Mouse (Mus musculus): ENCODE measurements around the gene Olfr816. TPM values are rescaled to one million over a fixed set of nuclear protein-coding genes. Genes with fewer than 3 reads are reported as not detected.
"Not testable (repeated sequence)": the region's sequence is repeated elsewhere in the genome, so short reads cannot be mapped to it uniquely, and the experiment has no call there.

Gene Olfr816
- 0.12 TPM in 1 of 2 replicates, not detected in the other for total RNA-seq (2017)

DNA sequence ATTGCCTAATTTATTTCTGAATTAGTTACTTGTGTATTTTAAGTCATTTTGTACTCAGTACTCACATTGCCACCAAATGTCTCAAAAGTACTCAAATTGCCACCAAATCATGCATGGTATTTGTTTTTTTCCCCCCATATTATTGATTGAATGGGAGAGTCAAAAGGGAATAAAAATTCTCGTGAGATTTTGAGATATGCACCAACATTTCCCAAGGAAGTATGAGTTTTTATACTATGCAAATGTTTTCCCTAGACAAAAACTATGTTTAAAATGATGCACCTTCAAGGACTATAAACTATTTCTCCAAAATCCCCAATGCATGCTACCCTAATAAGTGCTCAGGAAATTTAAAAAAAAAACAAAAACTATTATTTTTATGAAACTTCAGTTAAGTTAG, at the start of gene Olfr816:
Olfr816 (minus strand) TSS at position 101 of the 400 bp plus-strand sequence.
- no peak for ATAC-seq (ENCODE audit: extremely low read depth, insufficient number of reproducible peaks, low FRiP score, poor library complexity, severe bottlenecking)

DNA sequence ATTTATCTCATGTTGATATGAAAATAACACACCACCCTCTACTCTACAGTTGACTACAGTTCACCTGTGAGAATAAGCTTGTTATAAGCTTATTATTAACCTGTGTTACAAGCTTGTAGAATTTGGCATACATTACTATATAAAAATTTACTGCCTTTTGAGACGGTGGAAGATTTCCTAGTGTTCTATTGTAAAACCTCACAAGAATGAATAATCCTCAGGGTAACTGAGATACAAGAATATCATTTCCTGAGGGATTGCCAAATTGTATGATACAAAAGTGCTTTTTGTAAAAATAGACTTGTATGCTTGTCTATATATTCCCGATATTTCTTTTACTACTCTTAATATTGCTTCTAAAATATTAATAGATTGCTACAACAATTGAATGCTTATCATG, 33.6 kb upstream of the Olfr816 start, which contains the start of gene Olfr818:
Olfr818 (minus strand) TSS at position 101 of the 400 bp plus-strand sequence.
- no peak for ATAC-seq (ENCODE audit: extremely low read depth, insufficient number of reproducible peaks, low FRiP score, poor library complexity, severe bottlenecking)

DNA sequence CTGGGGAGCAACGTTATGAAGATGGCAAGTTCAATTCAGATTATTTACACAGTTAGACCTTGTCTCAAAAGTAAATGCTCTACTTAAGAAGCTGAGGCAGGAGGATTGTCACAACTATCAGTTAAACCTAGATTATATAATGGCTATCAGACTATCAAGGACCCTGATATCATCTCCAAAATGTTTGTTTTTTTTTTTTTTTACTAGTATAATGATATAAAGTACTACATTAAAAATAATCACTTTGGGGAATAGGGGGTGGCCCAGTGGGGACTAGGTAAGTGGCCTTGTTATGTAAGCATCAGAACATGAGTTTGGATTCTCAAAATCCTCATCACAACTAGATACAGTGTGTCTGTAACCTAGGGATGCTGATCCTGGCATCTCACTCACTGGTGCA, 9.6 kb downstream of the Olfr816 start, which contains the start of gene Olfr815:
Olfr815 (minus strand) TSS at position 101 of the 400 bp plus-strand sequence.
- ATAC-seq (ENCODE audit: extremely low read depth, insufficient number of reproducible peaks, low FRiP score, poor library complexity, severe bottlenecking): not testable (repeated sequence)

- no peak for ATAC-seq (ENCODE audit: extremely low read depth, insufficient number of reproducible peaks, low FRiP score, poor library complexity, severe bottlenecking)
Measured at GRCm38 (mm10) chr10:129885934-129886333, 29.5 kb downstream of the Olfr816 start.

DNA sequence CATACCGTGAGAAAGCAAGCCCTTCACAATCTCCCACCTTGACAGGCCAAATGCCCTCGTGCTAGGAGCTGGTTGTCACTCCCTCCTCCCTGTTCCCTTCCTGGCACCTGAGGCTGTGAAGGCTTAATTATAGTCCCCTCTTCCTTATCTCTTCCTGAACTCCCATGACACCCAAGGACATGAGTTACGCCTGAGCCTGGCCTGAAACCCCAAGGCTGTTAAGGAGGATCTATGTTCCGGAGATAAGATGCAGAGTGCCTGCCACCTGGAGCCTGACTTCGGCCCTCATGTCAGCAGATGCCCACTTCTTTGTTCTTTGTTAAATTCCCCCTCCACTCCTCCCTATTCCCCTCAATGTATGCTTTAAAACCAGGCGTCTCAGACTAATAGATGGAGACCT, 29.9 kb downstream of the Olfr816 start:
- not testable (repeated sequence) for ATAC-seq (ENCODE audit: extremely low read depth, insufficient number of reproducible peaks, low FRiP score, poor library complexity, severe bottlenecking)

DNA sequence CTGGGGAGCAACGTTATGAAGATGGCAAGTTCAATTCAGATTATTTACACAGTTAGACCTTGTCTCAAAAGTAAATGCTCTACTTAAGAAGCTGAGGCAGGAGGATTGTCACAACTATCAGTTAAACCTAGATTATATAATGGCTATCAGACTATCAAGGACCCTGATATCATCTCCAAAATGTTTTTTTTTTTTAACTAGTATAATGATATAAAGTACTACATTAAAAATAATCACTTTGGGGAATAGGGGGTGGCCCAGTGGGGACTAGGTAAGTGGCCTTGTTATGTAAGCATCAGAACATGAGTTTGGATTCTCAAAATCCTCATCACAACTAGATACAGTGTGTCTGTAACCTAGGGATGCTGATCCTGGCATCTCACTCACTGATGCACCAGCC, 35.6 kb downstream of the Olfr816 start, which contains the start of gene Olfr814:
Olfr814 (minus strand) TSS at position 101 of the 400 bp plus-strand sequence.
- ATAC-seq (ENCODE audit: extremely low read depth, insufficient number of reproducible peaks, low FRiP score, poor library complexity, severe bottlenecking): not testable (repeated sequence)

Other genes starting within 250 kb of the Olfr816 start
- 0.12 TPM in 1 of 2 replicates, not detected in the other for gene Olfr801, start 241.7 kb downstream of the Olfr816 start, total RNA-seq (2017)
- gene Olfr802, start 227.4 kb downstream of the Olfr816 start, total RNA-seq (2017): not detected in 2 replicates
- gene Olfr803, start 221.3 kb downstream of the Olfr816 start, total RNA-seq (2017): 0.35 TPM in 1 of 2 replicates, not detected in the other
- 0.12 TPM in 1 of 2 replicates, not detected in the other for gene Olfr804, start 212.4 kb downstream of the Olfr816 start, total RNA-seq (2017)
- gene Olfr805, start 186.2 kb downstream of the Olfr816 start, total RNA-seq (2017): not detected in 2 replicates
- gene Olfr806, start 173.7 kb downstream of the Olfr816 start, total RNA-seq (2017): 0.23 TPM in 1 of 2 replicates, not detected in the other
- gene Olfr807, start 157.8 kb downstream of the Olfr816 start, total RNA-seq (2017): not detected in 2 replicates
- gene Olfr808, start 150.1 kb downstream of the Olfr816 start, total RNA-seq (2017): not detected in 2 replicates
- gene Olfr809, start 141.0 kb downstream of the Olfr816 start, total RNA-seq (2017): 0.35 TPM in 1 of 2 replicates, not detected in the other
- gene Olfr810, start 120.7 kb downstream of the Olfr816 start, total RNA-seq (2017): not detected in 2 replicates
- not detected in 2 replicates for gene Olfr811, start 111.2 kb downstream of the Olfr816 start, total RNA-seq (2017)
- not detected in 2 replicates for gene Olfr812, start 69.5 kb downstream of the Olfr816 start, total RNA-seq (2017)
- not detected in 2 replicates for gene Olfr813, start 60.2 kb downstream of the Olfr816 start, total RNA-seq (2017)
- gene Olfr814, start 35.7 kb downstream of the Olfr816 start, total RNA-seq (2017): 0.61 TPM in 1 of 2 replicates, not detected in the other
- gene Olfr815, start 9.7 kb downstream of the Olfr816 start, total RNA-seq (2017): 1.2 TPM in 1 of 2 replicates, not detected in the other
- gene Olfr818, start 33.5 kb upstream of the Olfr816 start, total RNA-seq (2017): not detected in 2 replicates
- not detected in 2 replicates for gene Olfr819, start 51.7 kb upstream of the Olfr816 start, total RNA-seq (2017)
- gene Olfr247, start 60.5 kb upstream of the Olfr816 start, total RNA-seq (2017): not detected in 2 replicates
- gene Gm10310, start 69.5 kb upstream of the Olfr816 start, total RNA-seq (2017): not detected in 2 replicates
- 0.35 TPM in 1 of 2 replicates, not detected in the other for gene Olfr820, start 97.0 kb upstream of the Olfr816 start, total RNA-seq (2017)
- not detected in 2 replicates for gene Olfr821, start 114.8 kb upstream of the Olfr816 start, total RNA-seq (2017)
- not detected in 2 replicates for gene Olfr822, start 155.6 kb upstream of the Olfr816 start, total RNA-seq (2017)
- not detected in 2 replicates for gene Olfr823, start 199.8 kb upstream of the Olfr816 start, total RNA-seq (2017)
- not detected in 2 replicates for gene Olfr824, start 214.4 kb upstream of the Olfr816 start, total RNA-seq (2017)